ENCODE assay signal across 9 mouse cellular contexts in genomic region chr9:36973486-36974227, GRCm38 (mm10).
DNase-seq lines count a peak whose midpoint lies in the region; ATAC-seq and TF ChIP-seq lines count a peak whose summit lies in the region.
"Had no signal": no experiment of that assay in that cellular context is flagged by ENCODE, and none has a peak within 500 bp of the region (broad histone marks: within the 10 kb centered on the region; RNA-seq: fewer than 3 reads in every experiment).

No protein-coding gene starts in this region.

- no peaks in the 10 kb centered on the region for H3K27me3 ChIP-seq in lung, postnatal 0 days (replicated peaks; ENCODE audit: insufficient read depth, low read length)
- no peaks in the 10 kb centered on the region for H3K27me3 ChIP-seq in thymus, adult 2 months (ENCODE audit: control insufficient read depth, insufficient read depth, low read length)

- ATAC-seq in lung, postnatal 0 days = no peak

- peak overlapping the region; percentile 1; the same call in 1 of the 2 replicates for H3K27ac ChIP-seq in gastrocnemius, adult 2 months
- H3K27ac ChIP-seq in lung, postnatal 0 days (ENCODE audit: low read length) = no peak overlapping the region
- H3K27ac ChIP-seq in thymus, adult 2 months (ENCODE audit: control insufficient read depth, insufficient read depth, low read length) = no peak overlapping the region
- H3K27ac ChIP-seq: limb, embryonic 15.5 days had no signal

- intact Hi-C loops in gastrocnemius, adult 2 months (cut with DNase I) = loop anchor here (5.0 kb wide), 2 partner anchors 54 to 259 kb away; no protein-coding TSS in a partner anchor
- intact Hi-C loops in gastrocnemius, postnatal 14 days (cut with DNase I; ENCODE audit: low total_unique reads) = loop anchor here (10.0 kb wide), 2 partner anchors 141 to 181 kb away; no protein-coding TSS in a partner anchor

- peak; percentile 49 for DNase-seq in gastrocnemius, adult 2 months
- no peak for DNase-seq in gastrocnemius, postnatal 14 days
- peak; percentile 28 for DNase-seq in ovary, postnatal 14 days (ENCODE audit: low spot score)
- DNase-seq in ovary, postnatal 36 days (ENCODE audit: low spot score) = no peak
- peak; percentile 65 for DNase-seq in embryo, embryonic 10.5 days (ENCODE audit: low spot score)
- DNase-seq in lung, postnatal 0 days (ENCODE audit: low spot score) = peak; percentile 45
- no peak for DNase-seq in thymus, adult 2 months
- DNase-seq in ovary, postnatal 10 days (ENCODE audit: low spot score) = no peak

- H3K4me2 ChIP-seq in lung, postnatal 0 days (replicated peaks; ENCODE audit: low read depth, low read length) = no peak overlapping the region
- H3K4me2 ChIP-seq: limb, embryonic 15.5 days had no signal

- 60% methylated on average over 11 of the region's 11 CpGs for WGBS in lung, postnatal 0 days
- WGBS in thymus, adult 2 months = 79% methylated on average over 11 of the region's 11 CpGs

- H3K9me3 ChIP-seq in lung, postnatal 0 days (ENCODE audit: low read length) = no peaks in the 10 kb centered on the region
- H3K9me3 ChIP-seq: limb, embryonic 15.5 days had no signal

- no peak overlapping the region for H3K9ac ChIP-seq in lung, postnatal 0 days (replicated peaks; ENCODE audit: low read depth)
- H3K9ac ChIP-seq: limb, embryonic 15.5 days had no signal

- no peak for TF ChIP-seq POLR2A in thymus, adult 2 months (IDR thresholded peaks at IDR 0.05; ENCODE audit: control insufficient read depth, extremely low read depth, insufficient read depth, low read length, poor library complexity)

- H3K36me3 ChIP-seq in lung, postnatal 0 days (ENCODE audit: insufficient read depth, low read length) = no peaks in the 10 kb centered on the region
- H3K36me3 ChIP-seq in thymus, adult 2 months (ENCODE audit: control insufficient read depth, insufficient read depth, low read length) = no peaks in the 10 kb centered on the region
- H3K36me3 ChIP-seq: limb, embryonic 15.5 days had no signal

- TF ChIP-seq EP300 in lung, postnatal 0 days (IDR thresholded peaks at IDR 0.05) = no peak

- no peak overlapping the region for H3K4me3 ChIP-seq in gastrocnemius, adult 2 months
- no peak overlapping the region for H3K4me3 ChIP-seq in lung, postnatal 0 days (ENCODE audit: low read depth, low read length)
- H3K4me3 ChIP-seq in thymus, adult 2 months (ENCODE audit: control insufficient read depth, insufficient read depth, low read length) = no peak overlapping the region
- H3K4me3 ChIP-seq: limb, embryonic 15.5 days had no signal

- no peaks in the 10 kb centered on the region for H3K4me1 ChIP-seq in lung, postnatal 0 days (ENCODE audit: insufficient read depth, low read depth, low read length)
- no peaks in the 10 kb centered on the region for H3K4me1 ChIP-seq in thymus, adult 2 months (replicated peaks; ENCODE audit: control insufficient read depth, insufficient read depth, low read length)

- peak; percentile 68 for TF ChIP-seq CTCF in gastrocnemius, adult 2 months (IDR thresholded peaks at IDR 0.05)
- peak; percentile 52 for TF ChIP-seq CTCF in lung, postnatal 0 days (IDR thresholded peaks at IDR 0.05)
- no peak for TF ChIP-seq CTCF in thymus, adult 2 months (IDR thresholded peaks at IDR 0.05; ENCODE audit: borderline replicate concordance, control insufficient read depth, extremely low read depth, insufficient read depth, low read length, poor library complexity)

Comparison
In these comparisons a context has a peak if more than half of its experiments do, and no peak if none do; other contexts are left out.
1. DNase-seq: peak in gastrocnemius, adult 2 months (single experiment), ovary, postnatal 14 days (single experiment), embryo, embryonic 10.5 days (single experiment) and lung, postnatal 0 days (single experiment); none in gastrocnemius, postnatal 14 days (single experiment), ovary, postnatal 36 days (single experiment), thymus, adult 2 months (single experiment) and ovary, postnatal 10 days (single experiment).